Mouse (Mus musculus): ENCODE data around the gene Wnt7a. TPM values are rescaled to one million over a fixed set of nuclear protein-coding genes. Genes with fewer than 3 reads are reported as not detected.

Wnt7a gene
- polyA plus RNA-seq, 1 experiment from 2014 or later: not detected

DNA sequence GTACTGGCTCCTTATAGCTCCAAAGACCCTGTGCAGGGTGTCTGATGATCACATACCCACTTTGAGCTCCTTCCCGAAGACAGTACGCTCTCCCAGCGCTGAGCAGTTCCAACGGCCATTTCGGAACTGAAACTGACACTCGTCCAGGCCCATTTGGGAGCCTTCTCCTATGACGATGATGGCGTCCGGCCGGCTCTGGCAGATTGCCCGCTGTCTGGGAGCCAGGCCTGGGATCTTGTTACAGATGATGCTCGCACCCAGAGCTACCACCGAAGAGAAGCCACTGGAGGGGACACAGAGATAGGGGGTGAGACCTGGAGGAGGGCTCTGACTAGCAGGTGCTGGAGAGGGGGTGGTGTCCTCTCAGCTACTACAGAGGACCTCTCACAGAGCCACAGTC lies 2.5 kb downstream of the Wnt7a start:
- WGBS (ENCODE audit: insufficient replicate concordance): 70% methylated on average over 13 of the region's 13 CpGs
- H3K27me3 ChIP-seq (ENCODE audit: control insufficient read depth, insufficient read depth, low read depth, low read length): peaks cover 54% of the 10 kb centered on the region
- no peaks in the 10 kb centered on the region; the same call in 1 of the 2 replicates for H3K4me1 ChIP-seq (ENCODE audit: control insufficient read depth, low read depth, low read length)
- no peak for ATAC-seq (ENCODE audit: low read depth)
- no peak overlapping the region for H3K9ac ChIP-seq (ENCODE audit: low read depth, low read length)
- H3K27ac ChIP-seq (ENCODE audit: low read length): no peak overlapping the region
- H3K36me3 ChIP-seq (ENCODE audit: control insufficient read depth, insufficient read depth): no peaks in the 10 kb centered on the region
- no peak overlapping the region for H3K4me2 ChIP-seq (ENCODE audit: low read depth, low read length)
- H3K9me3 ChIP-seq (replicated peaks; ENCODE audit: control insufficient read depth, low read length): no peaks in the 10 kb centered on the region
- no peak overlapping the region for H3K4me3 ChIP-seq (ENCODE audit: low read depth, low read length)

DNA sequence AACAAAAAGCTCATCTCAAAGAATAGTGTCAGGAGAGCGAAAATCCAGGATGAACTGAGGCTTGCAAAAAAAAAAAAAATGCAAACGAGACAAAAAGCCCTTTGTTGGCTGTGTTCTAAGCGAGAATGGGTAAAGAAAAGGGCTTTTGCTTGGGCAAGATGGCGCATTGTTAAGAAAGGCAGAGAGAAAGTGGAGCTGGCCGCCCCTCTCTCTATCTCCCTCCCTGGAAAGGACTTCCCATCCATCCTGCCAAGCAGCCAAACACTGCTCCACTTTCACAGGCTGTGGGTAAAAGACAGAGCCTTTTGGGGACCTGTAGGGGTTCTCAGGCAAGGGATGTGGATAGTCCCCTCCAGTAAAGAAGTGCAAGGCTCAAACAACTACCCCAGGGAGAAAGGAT lies 9.6 kb downstream of the Wnt7a start:
- Histone ChIP-seq H3K27me3 (ENCODE audit: control insufficient read depth, insufficient read depth, low read depth, low read length) (no peaks in the 10 kb centered on the region), H3K4me2 (ENCODE audit: low read depth, low read length) (no peak overlapping the region), H3K27ac (ENCODE audit: low read length) (no peak overlapping the region), H3K9ac (ENCODE audit: low read depth, low read length) (no peak overlapping the region), H3K4me3 (ENCODE audit: low read depth, low read length) (no peak overlapping the region), H3K36me3 (ENCODE audit: control insufficient read depth, insufficient read depth) (no peaks in the 10 kb centered on the region), H3K9me3 (replicated peaks; ENCODE audit: control insufficient read depth, low read length) (no peaks in the 10 kb centered on the region), H3K4me1 (ENCODE audit: control insufficient read depth, low read depth, low read length) (no peaks in the 10 kb centered on the region)
- ATAC-seq (ENCODE audit: low read depth): no peak
- 40% methylated on average over 5 of the region's 5 CpGs for WGBS (ENCODE audit: insufficient replicate concordance)

DNA sequence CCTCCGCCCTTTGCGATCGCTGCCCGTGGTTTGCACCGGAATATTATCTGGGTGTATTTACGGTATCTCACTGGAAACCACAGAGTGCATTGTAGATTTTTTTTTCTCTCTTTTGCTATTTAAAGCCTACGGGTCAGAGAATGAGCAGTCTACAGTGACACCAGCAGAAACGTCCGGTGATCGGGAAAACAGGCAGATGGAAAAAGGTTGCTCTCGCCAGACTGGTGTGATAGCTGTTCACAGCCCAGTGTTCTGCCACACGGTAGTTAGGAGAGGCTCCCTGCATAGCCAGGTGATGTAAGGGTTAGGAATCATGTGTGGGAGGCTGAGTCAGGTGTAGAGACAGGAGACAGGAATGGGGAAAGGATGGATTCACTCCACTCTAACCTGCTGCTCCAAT lies 10.6 kb downstream of the Wnt7a start:
- ATAC-seq (ENCODE audit: low read depth): no peak
- no peaks in the 10 kb centered on the region for H3K27me3 ChIP-seq (ENCODE audit: control insufficient read depth, insufficient read depth, low read depth, low read length)
- H3K9ac ChIP-seq (ENCODE audit: low read depth, low read length): no peak overlapping the region

DNA sequence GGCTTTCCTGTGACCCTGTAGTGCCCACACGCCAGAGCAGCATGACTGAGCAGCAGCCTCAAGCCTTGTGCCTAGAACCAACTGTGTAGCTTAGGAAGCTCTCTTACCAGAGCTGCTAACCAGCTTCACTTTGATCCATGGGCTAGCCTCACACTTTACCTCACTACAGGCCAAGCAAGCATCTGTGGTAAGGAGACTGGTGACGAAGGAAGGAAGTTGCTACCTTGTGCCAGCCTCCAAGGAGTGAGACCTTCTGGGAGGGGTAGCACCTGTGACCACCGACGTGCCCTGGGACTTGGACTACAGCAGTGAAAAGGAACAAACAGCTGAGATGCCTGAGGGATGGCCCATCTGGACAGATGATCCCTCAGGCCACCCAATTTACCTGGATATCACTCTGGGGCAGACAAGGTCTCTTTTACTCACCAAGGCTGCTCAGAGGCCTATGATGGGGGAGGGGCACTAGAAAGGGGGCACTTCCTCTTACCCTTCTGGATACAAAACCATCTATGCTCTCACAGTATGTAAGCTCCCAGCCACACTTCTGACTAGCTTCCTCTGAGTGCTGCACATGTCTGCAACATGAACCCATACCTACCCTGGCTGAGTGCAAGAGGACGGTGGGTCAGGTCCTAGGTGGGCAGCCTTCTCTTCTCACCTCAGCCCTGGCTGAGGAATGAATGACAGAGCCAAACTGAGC lies 18.5 kb downstream of the Wnt7a start:
- Histone ChIP-seq H3K27ac (ENCODE audit: low read length) (no peak overlapping the region), H3K27me3 (ENCODE audit: control insufficient read depth, insufficient read depth, low read depth, low read length) (no peaks in the 10 kb centered on the region), H3K36me3 (ENCODE audit: control insufficient read depth, insufficient read depth) (no peaks in the 10 kb centered on the region), H3K9me3 (replicated peaks; ENCODE audit: control insufficient read depth, low read length) (no peaks in the 10 kb centered on the region), H3K9ac (ENCODE audit: low read depth, low read length) (no peak overlapping the region), H3K4me3 (ENCODE audit: low read depth, low read length) (no peak overlapping the region), H3K4me1 (ENCODE audit: control insufficient read depth, low read depth, low read length) (no peaks in the 10 kb centered on the region), H3K4me2 (ENCODE audit: low read depth, low read length) (no peak overlapping the region)
- WGBS (ENCODE audit: insufficient replicate concordance): 46% methylated on average over 5 of the region's 5 CpGs
- no peak for ATAC-seq (ENCODE audit: low read depth)

More for the DNA sequence above, 10.6 kb downstream of the Wnt7a start:
- Histone ChIP-seq H3K4me2 (ENCODE audit: low read depth, low read length) (no peak overlapping the region), H3K27ac (ENCODE audit: low read length) (no peak overlapping the region), H3K36me3 (ENCODE audit: control insufficient read depth, insufficient read depth) (no peaks in the 10 kb centered on the region), H3K4me1 (ENCODE audit: control insufficient read depth, low read depth, low read length) (no peaks in the 10 kb centered on the region), H3K4me3 (ENCODE audit: low read depth, low read length) (no peak overlapping the region), H3K9me3 (replicated peaks; ENCODE audit: control insufficient read depth, low read length) (no peaks in the 10 kb centered on the region)
- WGBS (ENCODE audit: insufficient replicate concordance): 33% methylated on average over 12 of the region's 12 CpGs

DNA sequence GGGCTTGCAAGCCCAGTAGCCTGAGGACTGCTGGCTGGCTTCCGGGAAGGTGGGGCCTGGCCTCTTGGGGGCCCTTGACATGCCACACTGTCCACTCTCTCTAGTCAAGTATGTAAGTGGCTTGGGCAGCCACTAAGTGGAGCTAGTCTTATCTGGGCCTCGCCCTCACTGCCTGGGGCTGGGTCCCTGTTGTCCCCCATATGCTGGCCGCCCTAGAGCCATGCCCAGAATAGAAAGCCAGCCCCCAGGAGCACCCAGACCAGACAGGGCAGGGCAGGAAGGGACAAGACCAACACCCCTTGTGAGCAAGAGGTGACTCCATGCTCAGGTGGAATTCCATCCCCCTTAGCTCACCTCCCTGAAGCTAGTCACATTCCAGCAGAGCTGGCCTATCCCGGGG lies 22.0 kb downstream of the Wnt7a start:
- Histone ChIP-seq H3K9me3 (replicated peaks; ENCODE audit: control insufficient read depth, low read length) (no peaks in the 10 kb centered on the region), H3K27ac (ENCODE audit: low read length) (no peak overlapping the region), H3K9ac (ENCODE audit: low read depth, low read length) (no peak overlapping the region), H3K36me3 (ENCODE audit: control insufficient read depth, insufficient read depth) (no peaks in the 10 kb centered on the region), H3K4me1 (ENCODE audit: control insufficient read depth, low read depth, low read length) (no peaks in the 10 kb centered on the region), H3K4me2 (ENCODE audit: low read depth, low read length) (no peak overlapping the region), H3K4me3 (ENCODE audit: low read depth, low read length) (no peak overlapping the region), H3K27me3 (ENCODE audit: control insufficient read depth, insufficient read depth, low read depth, low read length) (no peaks in the 10 kb centered on the region)
- ATAC-seq (ENCODE audit: low read depth): no peak
- WGBS (ENCODE audit: insufficient replicate concordance): 54% methylated on average over 4 of the region's 4 CpGs

DNA sequence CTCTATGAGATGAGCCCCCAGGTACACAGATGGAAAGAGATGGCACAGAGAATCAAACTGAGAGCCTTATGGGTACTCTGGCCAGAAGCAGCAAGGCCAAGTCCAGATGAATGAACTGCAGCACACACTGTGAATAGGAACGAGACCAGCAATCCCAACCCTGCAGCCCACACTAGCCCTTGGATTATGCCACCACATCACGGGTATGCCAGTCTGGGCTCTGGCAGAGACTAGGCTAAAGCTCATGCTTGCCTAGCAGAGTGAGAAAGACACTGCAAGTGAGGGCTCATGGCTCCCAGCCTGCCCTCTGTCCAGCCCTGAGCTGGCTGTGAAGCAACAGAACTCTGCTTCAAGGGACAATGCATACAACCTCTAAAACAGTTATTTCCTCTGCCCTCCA lies 26.7 kb downstream of the Wnt7a start:
- Histone ChIP-seq H3K27ac (ENCODE audit: low read length) (no peak overlapping the region), H3K4me2 (ENCODE audit: low read depth, low read length) (no peak overlapping the region), H3K27me3 (ENCODE audit: control insufficient read depth, insufficient read depth, low read depth, low read length) (no peaks in the 10 kb centered on the region), H3K4me1 (ENCODE audit: control insufficient read depth, low read depth, low read length) (no peaks in the 10 kb centered on the region), H3K9ac (ENCODE audit: low read depth, low read length) (no peak overlapping the region), H3K4me3 (ENCODE audit: low read depth, low read length) (no peak overlapping the region), H3K36me3 (ENCODE audit: control insufficient read depth, insufficient read depth) (no peaks in the 10 kb centered on the region), H3K9me3 (replicated peaks; ENCODE audit: control insufficient read depth, low read length) (no peaks in the 10 kb centered on the region)
- no peak for ATAC-seq (ENCODE audit: low read depth)
- 66% methylated on average over 2 of the region's 2 CpGs for WGBS (ENCODE audit: insufficient replicate concordance)

DNA sequence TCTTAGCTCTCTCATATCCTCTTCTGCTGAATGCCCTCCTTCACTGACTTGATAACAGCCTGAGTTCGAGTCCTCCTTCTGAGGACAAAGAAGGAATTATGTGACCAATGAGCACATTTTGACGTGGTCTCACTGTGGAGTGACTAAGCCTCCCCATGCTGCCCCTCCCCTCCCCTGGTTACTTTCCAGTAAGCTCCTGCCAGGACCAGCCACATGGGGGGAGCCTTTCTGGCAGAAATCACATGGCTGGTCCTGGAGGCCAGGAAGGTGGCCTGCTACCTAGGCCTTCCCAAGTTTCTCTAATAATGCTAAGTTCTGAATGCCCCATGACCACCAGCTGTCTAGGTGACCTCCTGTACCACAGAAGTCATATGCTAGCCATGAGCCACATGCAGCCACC lies 27.3 kb downstream of the Wnt7a start:
- no peak for ATAC-seq (ENCODE audit: low read depth)
- no peak overlapping the region for H3K4me2 ChIP-seq (ENCODE audit: low read depth, low read length)
- no peaks in the 10 kb centered on the region for H3K9me3 ChIP-seq (replicated peaks; ENCODE audit: control insufficient read depth, low read length)
- H3K36me3 ChIP-seq (ENCODE audit: control insufficient read depth, insufficient read depth): no peaks in the 10 kb centered on the region
- no peaks in the 10 kb centered on the region for H3K4me1 ChIP-seq (ENCODE audit: control insufficient read depth, low read depth, low read length)
- H3K4me3 ChIP-seq (ENCODE audit: low read depth, low read length): no peak overlapping the region
- no peaks in the 10 kb centered on the region for H3K27me3 ChIP-seq (ENCODE audit: control insufficient read depth, insufficient read depth, low read depth, low read length)
- no peak overlapping the region for H3K27ac ChIP-seq (ENCODE audit: low read length)
- WGBS (ENCODE audit: insufficient replicate concordance): 43% methylated on average over 2 of the region's 2 CpGs
- no peak overlapping the region for H3K9ac ChIP-seq (ENCODE audit: low read depth, low read length)

DNA sequence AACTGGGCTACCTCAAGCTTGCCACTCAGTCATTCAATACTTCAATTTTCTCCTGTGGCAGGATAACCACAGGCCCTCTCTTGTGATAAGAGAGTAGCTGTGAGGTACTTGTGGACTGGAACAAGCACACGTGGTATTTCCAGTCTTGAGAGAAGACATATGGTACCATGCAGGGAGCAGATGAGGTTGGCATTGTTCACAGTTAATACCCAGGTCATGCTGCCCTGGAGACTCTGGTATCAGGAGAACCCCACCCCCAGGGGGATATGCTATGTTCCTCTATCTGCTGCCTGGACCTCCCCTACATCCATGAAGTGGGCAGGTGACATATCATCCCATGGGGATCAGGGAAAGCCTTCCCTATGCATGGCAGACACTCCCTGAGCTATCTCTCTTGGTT lies 27.9 kb downstream of the Wnt7a start:
- no peaks in the 10 kb centered on the region for H3K27me3 ChIP-seq (ENCODE audit: control insufficient read depth, insufficient read depth, low read depth, low read length)
- no peak for ATAC-seq (ENCODE audit: low read depth)
- no peak overlapping the region for H3K4me3 ChIP-seq (ENCODE audit: low read depth, low read length)
- H3K27ac ChIP-seq (ENCODE audit: low read length): no peak overlapping the region
- H3K9me3 ChIP-seq (replicated peaks; ENCODE audit: control insufficient read depth, low read length): no peaks in the 10 kb centered on the region
- no peaks in the 10 kb centered on the region for H3K36me3 ChIP-seq (ENCODE audit: control insufficient read depth, insufficient read depth)
- H3K9ac ChIP-seq (ENCODE audit: low read depth, low read length): no peak overlapping the region
- 29% methylated on average over 1 of the region's 1 CpGs for WGBS (ENCODE audit: insufficient replicate concordance)
- H3K4me2 ChIP-seq (ENCODE audit: low read depth, low read length): no peak overlapping the region
- H3K4me1 ChIP-seq (ENCODE audit: control insufficient read depth, low read depth, low read length): no peaks in the 10 kb centered on the region

DNA sequence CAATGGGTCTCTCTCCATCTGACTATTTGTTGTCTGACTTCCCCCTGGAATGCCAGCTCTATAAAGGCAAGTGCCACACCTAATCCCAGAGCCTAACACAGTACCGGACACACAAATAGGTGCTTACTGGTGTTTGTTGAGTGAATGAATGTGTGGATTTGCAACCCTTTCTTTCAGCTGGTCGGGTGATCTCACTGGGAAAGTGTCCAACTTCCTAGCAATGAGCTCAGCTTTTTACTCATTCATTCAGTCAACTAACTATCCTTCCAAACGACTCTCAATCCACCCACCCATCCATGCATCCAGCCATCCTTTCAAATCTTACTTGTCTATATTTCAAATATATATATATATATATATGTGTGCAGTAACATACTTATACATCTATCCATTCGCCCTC lies 31.3 kb downstream of the Wnt7a start:
- no peaks in the 10 kb centered on the region for H3K9me3 ChIP-seq (replicated peaks; ENCODE audit: control insufficient read depth, low read length)
- H3K9ac ChIP-seq (ENCODE audit: low read depth, low read length): no peak overlapping the region
- no peaks in the 10 kb centered on the region for H3K27me3 ChIP-seq (ENCODE audit: control insufficient read depth, insufficient read depth, low read depth, low read length)
- no peak overlapping the region for H3K4me3 ChIP-seq (ENCODE audit: low read depth, low read length)
- H3K27ac ChIP-seq (ENCODE audit: low read length): no peak overlapping the region
- no peak for ATAC-seq (ENCODE audit: low read depth)
- 43% methylated on average over 4 of the region's 4 CpGs for WGBS (ENCODE audit: insufficient replicate concordance)
- H3K4me1 ChIP-seq (ENCODE audit: control insufficient read depth, low read depth, low read length): no peaks in the 10 kb centered on the region
- H3K4me2 ChIP-seq (ENCODE audit: low read depth, low read length): no peak overlapping the region
- no peaks in the 10 kb centered on the region for H3K36me3 ChIP-seq (ENCODE audit: control insufficient read depth, insufficient read depth)
